Mouse (Mus musculus): Measurements from ENCODE around the gene Fahd2a. TPM values are rescaled to one million over a fixed set of nuclear protein-coding genes. Genes with fewer than 3 reads are reported as not detected.
A peak's percentile ranks its signal among the peaks of the same experiment; 100 is the strongest.

Fahd2a gene
- total and polyA plus RNA-seq, 3 experiments = 6.8 to 8.2 TPM; not detected in 1

DNA sequence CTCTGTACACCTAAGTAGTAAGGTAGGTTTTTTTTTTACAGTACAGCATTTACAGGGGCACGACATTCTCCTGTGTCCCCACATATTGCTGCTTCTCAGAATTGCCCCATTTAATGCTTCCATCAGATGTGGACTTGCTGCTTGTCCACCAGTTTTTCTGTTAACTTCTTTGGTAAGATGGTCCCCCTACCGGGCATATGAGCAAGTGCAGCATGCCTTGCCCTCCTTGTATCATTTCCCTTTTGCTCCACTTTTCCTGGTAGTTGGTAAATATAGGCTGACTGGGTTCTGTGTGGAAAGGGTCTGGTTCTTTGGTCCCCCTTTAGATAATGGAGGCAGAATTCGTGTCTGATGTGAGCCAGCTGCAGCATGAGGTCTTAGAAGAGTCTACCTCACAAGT is 14.1 kb downstream of the Fahd2a start:
- peak; percentile 61 for DNase-seq (ENCODE audit: low read depth, low spot score)
- H3K27ac ChIP-seq (ENCODE audit: control insufficient read depth, low read depth, low read length) = no peak overlapping the region
- no peaks in the 10 kb centered on the region for H3K4me1 ChIP-seq (ENCODE audit: control insufficient read depth in 1 of 2, insufficient read depth in 2 of 2, low read length in 2 of 2)
- peak; percentile 60 for TF ChIP-seq SMC3 (IDR thresholded peaks at IDR 0.05; ENCODE audit: low read depth, low read length)
- TF ChIP-seq RAD21 (IDR thresholded peaks at IDR 0.05; ENCODE audit: low read depth, low read length) = peak; percentile 49
- no peak for TF ChIP-seq SIN3A (IDR thresholded peaks at IDR 0.05; ENCODE audit: low read length)
- TF ChIP-seq MAFK (IDR thresholded peaks at IDR 0.05; ENCODE audit: borderline replicate concordance, low read depth, low read length) = no peak
- TF ChIP-seq KAT2A (conservative IDR thresholded peaks at IDR 0.05; ENCODE audit: low read depth, low read length) = no peak
- TF ChIP-seq ZC3H11A (IDR thresholded peaks at IDR 0.05; ENCODE audit: low read depth, low read length) = no peak; the same call in 1 of the 2 replicates
- TF ChIP-seq CHD2 (IDR thresholded peaks at IDR 0.05; ENCODE audit: low read length) = no peak
- TF ChIP-seq POLR2A (IDR thresholded peaks at IDR 0.05; ENCODE audit: control insufficient read depth in 1 of 2, insufficient read depth in 1 of 2, low read depth in 1 of 2, low read length in 2 of 2, poor library complexity in 1 of 2) = no peak
- TF ChIP-seq TAL1 (IDR thresholded peaks at IDR 0.05; ENCODE audit: low read length) = no peak
- TF ChIP-seq ELF1 (IDR thresholded peaks at IDR 0.05; ENCODE audit: low read depth, low read length) = no peak
- TF ChIP-seq BHLHE40 (IDR thresholded peaks at IDR 0.05; ENCODE audit: borderline replicate concordance, low read depth, low read length) = no peak
- no peak for TF ChIP-seq NRF1 (IDR thresholded peaks at IDR 0.05; ENCODE audit: insufficient read depth, low read depth, low read length, poor library complexity, severe bottlenecking)
- TF ChIP-seq MYB (IDR thresholded peaks at IDR 0.05; ENCODE audit: low read depth, low read length) = 0 out of 2 replicates have a peak, but pooled peaks have one; percentile 11
- TF ChIP-seq CTCF (IDR thresholded peaks at IDR 0.05 in 2 of 3, conservative IDR thresholded peaks at IDR 0.05 in 1 of 3; ENCODE audit: control insufficient read depth in 1 of 3, insufficient read depth in 1 of 3, low read depth in 2 of 3, low read length in 3 of 3, poor library complexity in 1 of 3, severe bottlenecking in 1 of 3) = peak; percentile 53 to 83 (median 70)
- no peaks in the 10 kb centered on the region for H3K27me3 ChIP-seq (ENCODE audit: control insufficient read depth in 1 of 2, insufficient read depth in 2 of 2, low read length in 2 of 2)
- no peaks in the 10 kb centered on the region for H3K36me3 ChIP-seq (ENCODE audit: control insufficient read depth in 1 of 2, insufficient read depth in 2 of 2, low read length in 2 of 2)
- no peak overlapping the region for H3K9ac ChIP-seq (ENCODE audit: control insufficient read depth, low read depth, low read length, poor library complexity, severe bottlenecking)
- H3K9me3 ChIP-seq (replicated peaks; ENCODE audit: insufficient read depth, low read length) = no peaks in the 10 kb centered on the region
- no peaks in the 10 kb centered on the region for H3K79me2 ChIP-seq (ENCODE audit: control insufficient read depth, insufficient read depth, low read length, poor library complexity)
- no peak overlapping the region for H3K4me3 ChIP-seq (ENCODE audit: control insufficient read depth in 1 of 2, insufficient read depth in 1 of 2, low read depth in 2 of 2, low read length in 2 of 2)

DNA sequence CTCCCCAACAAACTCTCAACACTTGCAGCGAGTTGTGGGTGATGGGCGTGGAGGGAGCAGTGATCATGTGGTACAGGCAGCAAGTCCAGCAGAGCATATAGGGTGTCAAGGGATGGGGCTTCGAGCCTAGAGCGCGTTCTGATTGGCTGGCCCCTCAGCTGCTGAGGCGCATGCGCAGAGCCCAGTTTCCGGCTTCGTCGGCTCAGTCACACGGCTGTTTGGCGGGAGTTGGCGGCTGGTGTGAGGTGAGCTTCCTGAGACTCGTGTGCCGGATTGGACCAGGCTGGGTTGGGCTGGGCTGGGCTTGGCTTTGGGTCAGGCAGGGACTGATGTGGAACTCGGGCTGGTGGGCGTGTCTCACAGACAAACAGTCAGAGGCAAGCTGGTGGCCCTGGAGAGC is 19.4 kb downstream of the Fahd2a start, which contains the start of gene Gpat2:
Gpat2 (plus strand) TSS at position 223 of the 400 bp plus-strand sequence.
- Histone ChIP-seq H3K9me3 (replicated peaks; ENCODE audit: insufficient read depth, low read length) (no peaks in the 10 kb centered on the region), H3K4me3 (ENCODE audit: control insufficient read depth in 1 of 2, insufficient read depth in 1 of 2, low read depth in 2 of 2, low read length in 2 of 2) (no peak within 1 kb of the TSS), H3K36me3 (ENCODE audit: control insufficient read depth in 1 of 2, insufficient read depth in 2 of 2, low read length in 2 of 2) (no peaks in the 10 kb centered on the region), H3K4me1 (ENCODE audit: control insufficient read depth in 1 of 2, insufficient read depth in 2 of 2, low read length in 2 of 2) (no peaks in the 10 kb centered on the region), H3K27ac (ENCODE audit: control insufficient read depth, low read depth, low read length) (no peak within 1 kb of the TSS), H3K9ac (ENCODE audit: control insufficient read depth, low read depth, low read length, poor library complexity, severe bottlenecking) (no peak within 1 kb of the TSS), H3K27me3 (ENCODE audit: control insufficient read depth in 1 of 2, insufficient read depth in 2 of 2, low read length in 2 of 2) (no peaks in the 10 kb centered on the region), H3K79me2 (ENCODE audit: control insufficient read depth, insufficient read depth, low read length, poor library complexity) (no peaks in the 10 kb centered on the region)
- no peak for TF ChIP-seq MYB (IDR thresholded peaks at IDR 0.05; ENCODE audit: low read depth, low read length)
- no peak for DNase-seq (ENCODE audit: low read depth, low spot score)

DNA sequence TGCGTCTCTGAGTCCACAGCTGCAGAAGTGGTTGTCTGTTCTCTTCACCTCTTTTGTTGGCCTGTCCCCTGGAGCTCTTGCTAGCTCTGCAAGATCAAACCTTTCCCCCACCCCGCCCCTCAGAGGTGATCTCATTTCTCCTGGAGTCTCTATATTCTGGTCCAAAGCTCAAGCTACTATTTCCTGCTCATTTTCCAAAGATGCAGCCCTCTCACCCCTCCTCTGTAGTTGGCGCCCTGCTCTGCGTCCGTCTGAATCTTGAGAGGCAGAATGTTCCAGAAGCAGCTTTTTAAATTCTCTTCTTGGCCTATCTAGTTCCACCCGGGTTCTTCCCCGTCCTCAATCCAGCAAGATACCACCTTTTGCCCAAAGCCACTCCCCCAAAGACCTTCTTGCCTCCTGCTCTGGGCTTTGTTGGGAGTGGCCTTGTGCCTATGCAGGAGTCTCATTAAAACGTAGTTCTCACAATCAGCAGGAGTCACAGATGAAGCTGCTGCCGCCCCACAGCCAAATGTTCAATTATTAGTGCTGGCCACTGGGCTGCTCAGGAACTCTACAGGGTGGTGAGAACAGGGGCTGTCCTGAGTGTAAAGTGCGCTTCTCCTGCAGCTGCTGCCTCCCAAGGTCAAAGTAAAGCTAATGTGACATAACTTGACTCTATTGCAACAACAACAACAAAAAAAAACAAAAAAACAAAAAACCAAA is 25.9 kb downstream of the Fahd2a start:
- H3K9ac ChIP-seq (ENCODE audit: control insufficient read depth, low read depth, low read length, poor library complexity, severe bottlenecking) = no peak overlapping the region
- H3K4me1 ChIP-seq (ENCODE audit: control insufficient read depth in 1 of 2, insufficient read depth in 2 of 2, low read length in 2 of 2) = no peaks in the 10 kb centered on the region
- no peaks in the 10 kb centered on the region for H3K36me3 ChIP-seq (ENCODE audit: control insufficient read depth in 1 of 2, insufficient read depth in 2 of 2, low read length in 2 of 2)
- no peak for DNase-seq (ENCODE audit: low read depth, low spot score)
- no peak overlapping the region for H3K4me3 ChIP-seq (ENCODE audit: control insufficient read depth in 1 of 2, insufficient read depth in 1 of 2, low read depth in 2 of 2, low read length in 2 of 2)
- no peaks in the 10 kb centered on the region for H3K79me2 ChIP-seq (ENCODE audit: control insufficient read depth, insufficient read depth, low read length, poor library complexity)
- peaks cover 1 to 9% of the 10 kb centered on the region in 2 experiments; a peak in 3 of 4 replicates for H3K27me3 ChIP-seq (ENCODE audit: control insufficient read depth in 1 of 2, insufficient read depth in 2 of 2, low read length in 2 of 2)
- H3K9me3 ChIP-seq (replicated peaks; ENCODE audit: insufficient read depth, low read length) = no peaks in the 10 kb centered on the region
- no peak overlapping the region for H3K27ac ChIP-seq (ENCODE audit: control insufficient read depth, low read depth, low read length)
- TF ChIP-seq ZMIZ1 (IDR thresholded peaks at IDR 0.05; ENCODE audit: low read depth, low read length) (no peak), MYC (IDR thresholded peaks at IDR 0.05; ENCODE audit: low read depth, low read length) (no peak), USF1 (IDR thresholded peaks at IDR 0.05; ENCODE audit: low read depth, low read length) (no peak), HCFC1 (IDR thresholded peaks at IDR 0.05; ENCODE audit: low read depth, low read length) (no peak), POLR2AphosphoS5 (IDR thresholded peaks at IDR 0.05; ENCODE audit: borderline replicate concordance, low read depth, low read length) (no peak), NRF1 (IDR thresholded peaks at IDR 0.05; ENCODE audit: insufficient read depth, low read depth, low read length, poor library complexity, severe bottlenecking) (no peak), MAZ (IDR thresholded peaks at IDR 0.05; ENCODE audit: low read depth, low read length) (no peak), GABPA (IDR thresholded peaks at IDR 0.05; ENCODE audit: low read depth, low read length) (no peak), JUND (IDR thresholded peaks at IDR 0.05; ENCODE audit: low read depth, low read length) (no peak), E2F4 (IDR thresholded peaks at IDR 0.05; ENCODE audit: borderline replicate concordance, low read depth, low read length) (no peak), ELF1 (IDR thresholded peaks at IDR 0.05; ENCODE audit: low read depth, low read length) (no peak), MAFK (IDR thresholded peaks at IDR 0.05; ENCODE audit: borderline replicate concordance, low read depth, low read length) (no peak), CHD1 (IDR thresholded peaks at IDR 0.05; ENCODE audit: low read depth, low read length) (no peak), ETS1 (IDR thresholded peaks at IDR 0.05; ENCODE audit: low read depth, low read length) (no peak)

Data from MEL (cell line).